Mouse (Mus musculus) heart, postnatal 25 days (tissue): ENCODE results near the gene Foxn1. TPM values are rescaled to one million over a fixed set of nuclear protein-coding genes. Genes with fewer than 3 reads are reported as not detected.

Experiments
- DNase-seq: peaks from one replicate; pipeline ENCODE4 v3.0.0; 2022; ENCODE audit warnings: low spot score
- intact Hi-C: fragments of 180-260 bp; cut with DNase I; formaldehyde crosslinking; loops from one replicate; pipeline ENCODE4 v1.15.1; 2025
- total RNA-seq, 2 experiments: library from RNA; stranded (reverse); gene quantifications; 2 replicates each; pipeline ENCODE4 v1.2.3; 2021

Gene Foxn1
- total RNA-seq, 2 experiments from 2014 or later, result not detected

DNA sequence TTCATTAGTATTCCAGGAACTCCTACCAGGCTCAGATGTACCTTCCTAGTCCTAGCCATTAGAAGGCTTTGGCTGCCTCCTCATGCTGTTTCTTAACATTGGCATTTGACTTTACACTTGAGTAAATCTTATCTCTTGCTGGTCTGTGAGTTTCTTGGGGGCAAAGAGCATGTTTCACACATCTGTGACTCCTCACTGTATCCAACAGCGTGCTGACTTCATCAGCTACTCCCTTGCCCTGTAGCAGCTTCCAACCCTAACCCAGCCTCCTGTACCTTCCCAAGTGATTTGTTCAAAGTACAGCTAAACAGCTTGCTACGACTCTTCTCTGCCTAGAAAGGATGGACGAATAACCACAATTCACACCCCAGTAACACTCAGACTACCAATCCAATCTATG, 15.1 kb upstream of the Foxn1 start:
- intact Hi-C loops, result no loop called here
- no peak for DNase-seq

DNA sequence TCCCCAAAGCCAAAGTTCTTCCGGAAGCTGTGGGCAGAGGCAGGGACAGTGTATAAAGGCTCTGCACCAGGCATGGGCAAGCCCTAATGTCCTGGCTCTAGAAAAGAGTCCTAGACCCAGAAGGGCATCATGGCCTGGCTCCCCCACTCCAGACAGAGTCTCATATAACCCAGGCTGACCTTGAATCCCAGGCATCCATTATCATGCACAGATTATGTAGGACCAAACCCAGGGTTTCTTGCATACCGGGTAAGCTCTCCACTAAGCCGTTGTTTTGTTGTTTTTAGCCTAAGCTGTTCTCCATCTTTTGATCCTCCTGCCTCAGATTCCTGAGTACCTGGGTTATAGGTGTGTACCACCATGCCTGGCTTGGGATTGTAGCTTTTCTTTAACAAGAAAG, 14.6 kb upstream of the Foxn1 start:
- intact Hi-C loops, result no loop called here

DNA sequence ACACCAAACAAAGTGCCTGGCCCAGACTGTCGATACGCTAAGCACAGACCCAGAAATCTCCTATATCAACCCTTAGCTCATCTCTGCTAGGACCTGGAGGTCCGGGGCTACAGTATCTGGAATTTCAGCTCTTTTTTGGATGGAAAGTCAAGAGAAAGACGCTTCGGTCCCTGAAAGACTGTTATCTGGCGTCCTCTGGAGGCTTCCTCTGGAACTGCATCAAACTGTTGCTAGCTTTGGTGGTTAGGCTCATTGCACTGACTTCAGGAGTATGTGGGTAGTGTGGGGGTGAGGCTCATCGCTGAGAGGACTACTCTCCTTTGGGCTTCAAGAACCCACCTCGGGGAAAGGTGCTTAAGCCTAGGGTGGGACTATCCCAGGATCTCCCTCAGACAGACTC, 13.3 kb upstream of the Foxn1 start:
- no peak for DNase-seq
- intact Hi-C loops, result loop anchor here (1.0 kb wide), 1 partner anchor 39 kb away; no protein-coding TSS in a partner anchor

More for the DNA sequence above, 14.6 kb upstream of the Foxn1 start:
- DNase-seq, result no peak

DNA sequence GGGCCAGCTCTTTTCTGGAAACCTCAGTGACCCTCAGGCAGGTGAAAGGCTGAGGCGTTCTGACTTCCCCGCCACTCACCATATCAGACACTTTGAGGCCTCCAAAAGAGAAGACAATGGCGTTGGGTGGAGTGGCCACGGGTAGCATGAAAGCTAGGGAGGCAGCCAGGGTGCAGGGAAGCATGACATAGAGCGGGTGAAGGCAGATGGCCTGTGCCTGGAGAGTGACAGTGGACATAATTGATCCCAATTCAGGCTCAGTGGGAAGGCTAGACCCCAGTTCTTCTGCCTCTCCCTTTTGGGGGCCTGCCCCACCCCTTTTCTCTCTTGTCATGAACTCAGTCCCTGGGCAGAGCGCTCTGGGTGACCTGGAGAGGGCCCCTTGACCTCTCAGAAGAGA, 11.9 kb upstream of the Foxn1 start:
- intact Hi-C loops, result no loop called here
- DNase-seq, result no peak

DNA sequence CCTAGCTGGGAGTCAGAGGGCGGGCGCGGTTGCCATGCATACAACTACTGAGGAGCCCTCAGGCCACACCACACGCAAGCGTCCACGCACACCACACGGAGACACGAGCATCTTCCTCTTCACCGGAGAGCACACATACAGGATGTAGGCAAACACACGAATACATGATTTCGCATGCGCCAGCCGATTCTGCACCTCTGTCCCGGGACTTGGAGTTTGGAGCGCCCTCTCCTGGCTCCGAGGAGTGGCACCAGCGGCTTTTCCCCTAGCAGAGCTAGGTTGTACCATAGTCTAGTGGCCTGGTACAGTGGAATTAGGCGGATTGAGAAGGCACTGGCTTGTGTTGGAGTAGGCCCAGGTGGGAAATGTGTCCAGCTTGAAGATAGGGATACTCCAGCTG, 11.0 kb upstream of the Foxn1 start:
- intact Hi-C loops, result no loop called here
- no peak for DNase-seq

DNA sequence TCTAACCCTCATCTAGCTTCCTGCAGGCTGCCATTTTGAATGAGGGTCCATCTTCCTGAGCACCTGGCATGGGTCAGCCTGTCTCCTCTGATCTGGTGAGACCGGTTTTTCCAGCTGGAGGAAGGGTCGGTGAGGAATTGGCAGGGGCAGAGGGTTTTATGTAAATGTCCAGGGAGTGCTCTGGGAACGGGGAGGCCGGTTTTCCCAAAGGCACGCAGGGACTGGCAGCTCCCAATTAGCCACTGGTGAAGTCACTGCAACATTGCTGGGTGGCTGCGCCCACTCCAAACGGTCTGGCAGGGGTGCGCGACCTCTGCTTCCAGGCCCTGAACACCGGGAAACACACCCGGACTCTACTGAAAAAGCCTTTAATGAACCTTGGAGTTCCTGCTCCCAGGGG, 10.6 kb upstream of the Foxn1 start:
- DNase-seq, result no peak
- intact Hi-C loops, result no loop called here

DNA sequence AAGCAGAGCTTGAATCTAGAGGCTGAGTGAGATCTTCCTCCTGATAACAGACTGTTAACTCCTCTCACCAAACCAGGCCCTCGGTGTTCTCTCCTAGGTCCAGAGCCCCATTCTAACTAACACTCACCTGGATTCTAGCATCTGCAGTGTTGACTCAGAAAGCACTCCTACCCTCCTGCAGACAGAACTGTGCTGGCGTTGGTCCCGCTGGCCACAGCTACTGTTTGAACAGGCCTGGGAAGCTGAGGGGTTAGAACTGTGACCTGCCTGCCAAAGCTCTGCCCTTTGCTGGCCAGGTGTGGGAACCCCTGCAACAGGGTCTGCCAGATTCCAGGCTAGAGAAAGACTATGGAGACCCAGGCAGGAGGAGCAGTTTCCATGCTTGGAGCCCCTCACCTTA, 6.4 kb upstream of the Foxn1 start:
- intact Hi-C loops, result no loop called here
- no peak for DNase-seq

DNA sequence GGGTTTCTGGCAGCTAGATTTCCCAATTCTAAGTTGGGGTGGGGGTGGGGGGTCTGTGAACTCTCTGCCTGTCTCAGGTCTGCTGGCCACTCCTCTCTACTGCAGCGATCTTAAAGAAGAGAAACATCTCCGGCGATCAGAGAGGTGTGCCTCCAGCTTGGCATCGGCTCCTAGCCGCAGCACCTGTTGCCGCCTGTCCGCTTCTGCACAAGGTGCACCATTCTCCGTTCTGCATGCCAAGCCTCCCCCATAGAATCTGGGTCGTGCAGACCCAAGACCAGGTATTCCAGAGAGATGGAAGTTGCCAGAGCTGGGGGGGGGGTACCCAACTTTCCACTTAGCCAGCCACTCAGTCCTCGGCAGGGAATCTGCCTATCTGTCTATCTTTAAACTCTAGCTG, 582 bp downstream of the Foxn1 start:
- intact Hi-C loops, result no loop called here
- no peak for DNase-seq

DNA sequence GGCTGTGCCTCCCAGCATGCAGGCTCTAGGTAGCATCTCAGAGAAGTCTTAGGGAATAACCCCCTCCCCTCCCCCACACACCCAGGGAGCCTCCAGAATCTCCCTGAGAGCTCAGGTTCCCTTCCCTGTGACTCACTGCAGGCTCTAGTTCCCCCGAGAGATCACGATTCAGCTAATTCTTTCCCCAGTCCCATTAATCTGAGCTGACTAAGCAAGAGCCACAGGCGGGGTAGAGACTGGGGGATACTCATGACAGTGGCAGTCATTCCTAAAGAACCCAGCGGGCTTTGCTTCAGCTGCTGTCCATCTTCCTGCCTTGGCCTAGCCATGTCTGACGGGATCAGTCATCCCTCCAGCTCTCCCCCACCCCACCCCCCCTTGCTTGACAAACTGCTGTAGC, 3.7 kb downstream of the Foxn1 start:
- intact Hi-C loops, result no loop called here
- DNase-seq, result no peak

DNA sequence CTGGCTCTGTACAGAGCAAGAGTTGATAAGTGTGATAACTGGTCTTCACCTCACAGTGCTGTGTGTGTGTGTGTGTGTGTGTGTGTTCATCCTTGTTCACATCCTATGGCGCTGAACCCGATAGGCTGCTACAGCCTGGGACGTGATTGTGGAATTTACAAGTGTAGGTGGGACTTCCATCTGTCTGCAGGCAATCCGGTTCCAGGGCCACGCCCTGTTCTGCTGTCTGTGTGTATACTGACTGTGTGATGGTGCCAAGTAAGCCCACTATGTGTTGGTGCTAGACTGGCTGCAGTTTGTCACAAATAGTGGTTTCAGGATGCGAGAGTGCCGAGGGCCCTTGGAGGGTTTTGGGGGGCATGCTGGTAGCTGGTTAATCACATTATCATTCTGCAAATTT, 4.1 kb downstream of the Foxn1 start:
- intact Hi-C loops, result no loop called here
- DNase-seq, result no peak

DNA sequence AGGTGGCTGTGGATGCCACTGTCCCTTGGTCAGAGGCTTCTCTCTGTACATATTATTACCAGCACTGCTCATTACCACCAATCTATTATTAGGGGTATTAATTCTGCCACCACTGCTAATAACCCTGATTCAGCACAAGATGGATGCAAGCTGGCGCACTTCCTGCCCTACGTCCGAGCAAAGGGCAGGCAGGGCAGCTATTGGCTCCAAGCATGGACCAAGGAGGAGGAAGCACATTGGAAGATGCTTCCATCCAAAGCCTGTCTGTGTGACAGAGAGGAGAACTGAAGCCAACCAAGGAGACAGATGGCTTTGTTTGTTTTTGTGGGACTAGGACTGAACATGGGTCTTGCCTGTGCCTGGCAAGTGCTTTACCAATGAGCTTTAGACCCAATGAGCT, 5.4 kb downstream of the Foxn1 start:
- intact Hi-C loops, result no loop called here
- DNase-seq, result no peak

DNA sequence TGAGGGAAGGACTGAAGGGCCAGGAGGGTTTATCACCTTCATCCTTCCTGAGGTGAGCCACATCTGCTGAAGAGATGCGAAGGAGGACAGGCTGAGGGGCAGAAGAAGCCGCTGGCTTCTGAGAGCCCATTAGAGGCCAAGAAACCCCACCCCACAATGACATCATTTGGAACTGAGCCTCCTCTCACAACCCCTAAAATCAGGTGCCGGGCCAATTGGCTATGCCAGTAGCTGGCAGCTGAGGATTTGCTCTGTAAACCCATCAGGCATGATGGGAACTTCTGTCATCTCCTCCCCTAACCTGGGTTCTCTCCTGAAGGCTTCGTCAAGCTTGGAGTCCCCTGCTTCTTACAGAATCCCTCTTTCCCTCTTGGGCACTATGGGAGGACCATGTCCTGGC, 6.0 kb downstream of the Foxn1 start:
- intact Hi-C loops, result no loop called here
- DNase-seq, result no peak

DNA sequence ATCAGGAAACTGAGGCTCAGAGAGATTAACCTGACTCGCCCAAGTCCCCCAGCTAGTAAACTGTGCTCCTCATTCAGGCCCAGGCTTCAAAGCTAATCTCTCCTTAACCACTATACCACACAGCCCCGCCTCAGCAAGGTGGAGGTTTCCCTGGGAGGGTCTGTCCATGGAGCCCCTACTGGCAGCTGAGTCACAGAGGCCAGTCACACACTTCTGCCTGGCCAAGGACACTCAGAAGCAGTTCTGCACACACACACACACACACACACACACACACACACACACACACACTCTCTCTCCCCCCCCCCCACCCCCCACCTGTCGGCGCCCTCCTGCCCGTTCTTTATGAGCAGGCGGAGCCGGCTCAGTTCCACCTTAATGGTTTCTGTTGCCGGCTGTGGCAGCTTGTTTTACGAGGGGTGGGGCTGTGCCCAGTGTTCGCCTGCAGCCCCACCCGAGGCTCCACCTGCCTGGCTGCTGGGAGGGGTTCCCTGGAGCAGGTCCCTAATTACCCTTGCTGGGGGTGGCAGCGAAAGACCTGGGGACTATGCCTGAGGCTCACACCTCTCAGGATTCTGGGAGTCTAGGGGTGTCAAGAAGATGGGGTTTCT, 8.7 kb downstream of the Foxn1 start:
- intact Hi-C loops, result no loop called here
- DNase-seq, result no peak

DNA sequence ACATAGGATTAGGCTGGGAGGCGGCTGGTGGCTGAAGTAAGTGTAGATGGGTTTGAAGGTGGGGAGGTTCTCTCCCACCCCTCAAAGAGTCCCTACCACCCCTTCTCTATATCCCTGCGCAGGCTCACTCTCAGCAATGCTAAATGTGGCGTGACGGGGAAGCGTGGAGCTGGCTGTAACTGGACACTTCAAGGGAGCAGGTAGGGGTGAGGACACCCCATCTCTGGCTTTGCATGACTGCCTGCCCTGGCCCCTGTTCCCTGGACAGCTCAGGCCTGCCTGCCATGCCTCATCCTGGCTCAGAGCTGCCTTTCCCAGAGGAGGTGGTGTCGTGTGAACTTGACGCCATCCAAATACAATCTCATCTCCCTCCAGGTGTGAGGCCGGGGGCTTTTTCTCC, 12.2 kb downstream of the Foxn1 start:
- DNase-seq, result no peak
- intact Hi-C loops, result no loop called here

DNA sequence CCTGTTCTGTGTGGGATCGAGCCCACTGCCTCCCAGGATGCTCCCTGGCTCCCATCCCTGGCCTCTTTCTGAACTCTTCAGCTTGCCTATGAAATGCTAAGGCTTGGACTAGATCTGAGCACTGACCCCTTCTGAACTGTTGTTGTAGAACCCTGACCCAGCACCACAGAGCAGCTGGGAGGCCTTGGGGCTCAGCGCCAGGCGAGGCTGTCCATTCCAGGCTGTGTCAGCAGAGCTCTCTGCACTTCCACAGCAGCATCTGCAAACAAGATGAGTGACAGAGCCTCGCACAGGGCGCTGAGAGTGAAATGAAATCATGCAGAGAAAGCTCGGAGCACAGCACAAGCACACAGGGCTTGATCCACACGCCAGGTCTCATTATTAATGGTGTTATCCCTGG, 13.7 kb downstream of the Foxn1 start:
- no peak for DNase-seq
- intact Hi-C loops, result no loop called here

DNA sequence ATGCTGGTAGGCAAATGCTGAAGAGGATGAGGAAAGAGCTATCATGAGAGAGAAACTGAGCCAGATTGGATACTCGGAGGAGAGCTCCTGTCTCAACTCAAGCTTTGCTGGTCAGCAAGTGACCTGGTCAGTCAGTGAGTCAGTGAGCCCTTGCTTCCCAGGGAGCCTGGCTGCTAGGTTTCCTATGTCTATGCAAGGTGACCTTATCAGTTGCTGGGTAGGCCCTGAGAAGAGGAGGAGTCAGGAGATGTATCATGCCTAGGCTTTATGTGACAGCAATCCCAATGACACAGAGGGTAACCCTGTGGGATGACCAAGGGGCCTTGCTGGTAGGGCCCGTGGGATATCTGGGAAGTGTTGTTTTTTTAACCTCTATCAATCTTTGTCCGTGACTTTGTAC, 14.2 kb downstream of the Foxn1 start:
- intact Hi-C loops, result no loop called here

DNA sequence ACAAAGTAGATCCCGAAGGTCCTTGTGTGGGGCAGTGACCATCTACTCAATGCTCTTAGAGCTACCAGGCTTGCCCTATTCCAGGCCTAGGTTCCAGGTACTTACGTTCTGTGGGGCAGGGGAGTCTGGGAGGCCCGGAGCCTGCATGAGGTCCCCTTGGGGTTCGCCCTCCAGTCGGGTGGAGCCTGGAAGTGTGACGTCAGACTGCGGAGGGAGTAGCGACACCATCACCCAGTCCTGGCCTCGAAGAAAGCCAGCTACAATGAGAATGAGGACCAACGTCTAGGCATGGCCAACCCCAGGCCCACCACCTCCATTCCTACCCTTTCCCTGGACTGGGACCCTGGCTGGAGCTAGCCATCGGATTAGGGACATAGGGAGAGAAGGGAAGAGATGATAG, 14.6 kb downstream of the Foxn1 start:
- intact Hi-C loops, result no loop called here
- DNase-seq, result no peak

More for the DNA sequence above, 14.2 kb downstream of the Foxn1 start:
- no peak for DNase-seq

DNA sequence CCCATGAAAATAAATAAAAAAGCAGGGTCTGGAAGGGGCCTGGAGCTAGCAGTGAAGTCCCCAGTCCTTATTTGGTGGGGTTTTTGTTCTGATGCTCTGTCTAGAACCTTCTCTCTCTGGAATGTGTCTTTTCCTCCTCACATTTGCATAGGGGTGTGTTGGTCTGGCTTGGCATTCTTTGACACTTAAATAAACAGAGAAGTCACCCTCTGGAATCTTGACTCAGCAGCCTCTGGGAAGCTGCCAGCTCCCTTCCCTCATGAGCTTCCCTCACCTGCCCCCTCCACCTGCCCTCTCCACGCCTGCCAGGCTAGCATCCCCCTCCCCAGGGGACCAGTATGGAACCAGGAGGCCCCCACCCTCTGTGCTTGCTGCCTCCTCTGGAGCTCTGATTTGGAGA, 16.0 kb downstream of the Foxn1 start:
- intact Hi-C loops, result no loop called here
- no peak for DNase-seq

DNA sequence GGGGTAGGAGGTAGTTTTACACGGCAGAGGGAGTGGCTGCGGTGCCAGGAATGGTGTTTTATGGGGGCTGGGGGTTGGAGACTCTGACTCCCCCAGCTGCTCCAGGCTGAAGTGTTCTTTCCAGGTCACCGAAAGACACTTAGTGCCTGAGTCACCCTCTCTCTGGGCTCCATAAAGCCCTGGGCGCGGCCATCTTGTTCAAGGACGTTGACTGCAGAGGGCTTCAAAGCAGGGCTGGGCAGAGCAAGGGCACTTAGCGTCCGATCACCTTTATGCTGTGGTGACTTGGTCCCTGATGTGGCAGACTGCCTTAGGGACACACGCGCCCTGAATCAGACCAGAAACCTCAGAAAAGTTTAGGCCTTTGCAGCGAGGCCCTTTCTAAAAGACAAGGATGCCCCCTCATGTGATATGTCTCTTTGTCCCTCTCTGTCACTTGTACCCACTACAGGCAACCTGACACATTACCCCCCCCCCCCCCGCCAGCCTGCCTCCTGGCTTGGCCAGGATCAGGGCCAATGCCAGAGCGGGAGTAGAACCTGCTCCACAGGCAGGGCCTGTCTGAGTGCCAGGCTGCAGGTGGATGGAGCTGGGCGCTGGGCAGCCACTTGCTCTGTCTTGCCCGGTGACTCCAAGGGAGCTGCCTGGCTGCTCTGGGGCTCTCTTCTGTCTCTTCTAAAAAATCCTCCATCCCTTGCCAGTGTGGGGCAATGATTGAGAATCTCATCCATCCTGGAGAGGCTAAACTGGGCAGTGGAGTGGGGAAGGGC, 18.7 kb downstream of the Foxn1 start:
- intact Hi-C loops, result no loop called here

DNA sequence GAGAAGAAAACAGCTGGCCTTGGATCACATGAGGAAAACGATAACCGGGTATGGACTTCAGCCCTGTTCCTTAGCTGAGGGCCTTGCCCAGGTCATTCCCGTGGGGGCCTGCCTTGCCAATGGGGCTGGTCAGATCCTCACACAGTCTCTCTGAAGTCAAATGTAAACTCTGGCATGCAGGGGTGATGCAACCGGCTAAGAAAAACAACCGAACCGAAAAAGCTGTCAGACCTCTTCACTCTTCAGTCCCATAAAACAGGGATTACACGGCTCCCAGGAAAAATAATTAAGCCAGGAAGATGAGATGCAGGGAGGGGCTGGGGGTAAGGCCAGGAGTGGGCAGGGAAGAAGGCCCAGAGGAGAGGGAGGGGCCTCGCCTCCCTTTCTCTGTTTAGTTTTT, 22.3 kb downstream of the Foxn1 start:
- no peak for DNase-seq
- intact Hi-C loops, result loop anchor here (5.0 kb wide), 1 partner anchor 88 kb away; no protein-coding TSS in a partner anchor

More for the DNA sequence above, 18.7 kb downstream of the Foxn1 start:
- DNase-seq, result no peak

DNA sequence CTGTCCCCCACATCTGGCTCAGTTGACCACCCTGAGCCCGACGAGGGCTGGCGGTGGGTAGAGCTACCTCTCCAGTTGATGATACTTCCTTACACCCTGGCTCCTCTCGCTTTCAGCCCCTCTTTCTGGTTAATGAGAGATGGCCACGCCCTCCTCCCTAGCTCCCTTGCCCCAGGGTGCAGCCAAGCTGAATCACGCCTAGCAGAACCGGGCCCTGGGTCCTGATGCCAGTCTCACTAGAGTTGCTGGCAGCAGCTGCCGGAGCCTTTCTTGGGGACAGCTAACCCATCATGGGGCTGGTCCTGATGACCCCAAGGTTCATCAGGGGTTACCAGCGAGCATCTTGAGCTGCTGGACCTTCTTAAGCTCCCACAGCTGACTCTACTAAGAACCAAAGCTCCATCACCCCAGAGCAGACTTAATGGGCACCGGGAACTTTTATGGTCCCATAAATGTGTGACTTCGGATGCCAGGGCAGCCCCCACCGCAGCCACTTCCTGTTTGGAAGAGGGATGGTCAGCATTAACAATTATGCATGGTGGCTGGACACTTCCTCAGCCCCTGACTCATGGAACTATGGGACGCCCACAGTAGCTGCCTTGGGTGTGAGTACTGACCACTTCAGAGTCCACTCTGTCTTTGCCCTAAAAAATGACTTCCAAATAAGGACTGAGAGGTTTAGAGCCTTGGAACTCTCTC, 22.9 kb downstream of the Foxn1 start:
- DNase-seq, result no peak
- intact Hi-C loops, result loop anchor here (5.0 kb wide), 1 partner anchor 89 kb away; no protein-coding TSS in a partner anchor
